Mouse (Mus musculus) layer of hippocampus, adult 9-10 months (tissue): ENCODE measurements around the gene Hpcal4.
A peak's percentile ranks its signal among the peaks of the same experiment; 100 is the strongest.

Experiments
- DNase-seq: peaks from one replicate; pipeline ENCODE4 v3.0.0; 2022; ENCODE audit warnings: low spot score

The Hpcal4 gene

DNA sequence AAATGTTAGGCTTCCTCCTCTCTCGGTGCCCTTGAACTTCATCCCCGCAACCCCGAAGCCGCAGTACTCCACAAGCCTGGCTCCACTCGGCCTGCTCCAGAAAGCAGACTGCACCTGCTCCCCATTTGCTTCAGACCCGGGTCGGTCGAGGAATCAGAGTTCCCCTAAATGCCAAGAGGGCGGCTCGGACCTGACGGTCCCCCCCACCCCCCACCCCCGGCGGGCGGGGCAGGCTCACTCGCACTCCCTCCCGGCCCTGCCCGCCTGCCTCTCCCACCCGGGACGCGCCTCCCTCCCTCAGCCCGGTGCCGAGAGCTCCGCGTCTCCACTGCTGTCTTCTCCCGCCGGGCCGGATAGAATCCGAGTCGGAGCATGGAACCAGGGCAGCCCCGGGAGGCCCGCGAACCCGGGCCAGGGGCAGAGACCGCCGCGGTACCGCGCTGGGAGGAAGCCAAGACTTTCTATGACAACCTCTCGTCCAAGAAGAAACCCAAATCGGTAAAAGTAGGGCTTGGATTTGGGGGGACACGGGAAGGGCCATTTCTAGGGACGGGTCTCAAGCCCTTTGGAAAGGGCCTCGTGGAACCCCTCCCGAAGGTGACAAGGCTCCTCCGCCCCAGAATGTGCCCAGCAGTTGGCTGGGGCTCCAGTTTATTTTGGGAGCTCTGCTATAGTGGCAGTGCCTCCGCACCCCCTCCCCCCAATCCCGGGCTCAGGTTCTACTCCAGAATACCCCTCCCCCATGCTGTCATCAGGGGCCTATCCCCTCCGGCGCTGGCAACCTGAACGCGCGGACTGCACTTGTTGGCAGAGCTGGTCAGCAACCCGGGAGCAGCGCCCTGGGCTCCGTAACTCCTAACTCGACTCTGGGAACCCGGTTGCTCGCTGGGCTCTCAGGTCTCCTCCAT, 18.4 kb downstream of the Hpcal4 start, which contains the start of gene Nt5c1a:
TSS of gene Nt5c1a (plus strand) at position 319 of the 908 bp plus-strand sequence.
- DNase-seq = no peak

DNA sequence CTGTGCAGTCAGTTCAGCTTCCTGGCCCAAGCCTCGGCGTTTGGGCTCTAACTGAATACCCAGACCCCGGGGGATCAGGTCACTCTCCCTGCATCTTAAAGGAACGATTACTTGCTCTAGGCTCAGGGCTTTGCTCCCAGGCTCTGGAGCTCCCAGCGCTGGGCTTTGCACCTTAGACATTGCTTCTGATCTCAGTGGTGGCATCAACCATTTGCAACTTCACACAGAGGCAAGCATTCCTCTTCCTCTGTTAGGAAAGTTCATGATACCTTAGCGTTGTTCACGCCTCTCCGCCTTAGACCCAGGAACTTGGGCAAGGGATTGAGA, 19.0 kb downstream of the Hpcal4 start:
- no peak for DNase-seq

DNA sequence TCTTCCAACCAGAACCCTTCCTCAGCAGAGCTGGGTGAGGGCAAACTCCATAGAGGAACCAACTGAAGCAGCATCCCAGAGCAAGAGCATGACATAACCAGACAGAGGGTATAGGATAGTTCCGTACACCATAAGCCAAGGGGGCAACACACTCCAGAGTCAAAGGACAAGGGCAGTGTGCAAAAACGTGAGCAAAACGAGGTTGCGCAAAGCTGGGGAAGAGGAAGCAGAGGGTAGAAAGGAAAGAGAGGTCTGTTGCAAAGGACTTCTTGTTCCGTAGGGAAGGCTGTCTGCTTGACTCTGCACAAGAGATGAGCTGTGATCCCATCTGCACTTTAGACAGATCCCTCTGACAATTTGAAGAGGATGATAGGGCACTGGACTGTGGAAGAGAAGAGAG, 24.3 kb downstream of the Hpcal4 start:
- no peak for DNase-seq

DNA sequence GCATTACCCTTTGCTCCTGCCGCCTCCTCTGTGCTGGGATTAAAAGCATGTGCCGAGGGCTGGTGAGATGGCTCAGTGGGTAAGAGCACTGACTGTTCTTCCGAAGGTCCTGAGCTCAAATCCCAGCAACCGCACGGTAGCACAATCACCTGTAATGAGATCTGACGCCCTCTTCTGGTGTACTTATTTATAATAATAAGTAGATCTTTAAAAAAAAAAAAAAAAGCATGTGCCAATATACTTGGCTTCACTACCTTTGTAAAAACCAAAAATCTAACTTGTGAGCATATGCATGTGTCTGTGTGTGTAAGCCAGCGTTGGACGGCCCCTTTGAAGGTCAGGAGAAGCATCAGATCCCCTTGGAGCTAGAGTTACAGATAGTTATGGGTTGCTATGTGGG, 28.0 kb downstream of the Hpcal4 start:
- no peak for DNase-seq

DNA sequence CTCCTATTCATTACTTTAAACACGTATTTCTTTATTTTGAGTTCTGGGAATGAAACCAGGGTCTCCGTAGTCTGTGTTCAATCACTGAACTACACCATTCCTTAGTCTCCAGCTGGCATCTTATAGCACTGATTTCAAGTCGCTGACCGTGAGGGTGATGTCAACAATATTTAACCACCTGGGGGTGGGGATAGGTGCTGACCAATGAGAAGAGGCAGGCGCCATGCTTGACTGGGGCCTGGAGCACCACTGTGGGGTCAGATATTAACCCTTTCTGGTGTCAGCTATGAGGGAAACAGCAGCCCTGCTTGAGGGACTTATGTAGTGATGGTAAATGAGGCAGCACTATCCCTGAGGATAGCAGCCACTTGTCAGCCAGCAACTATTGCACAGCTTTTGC, 28.4 kb downstream of the Hpcal4 start:
- DNase-seq = no peak

DNA sequence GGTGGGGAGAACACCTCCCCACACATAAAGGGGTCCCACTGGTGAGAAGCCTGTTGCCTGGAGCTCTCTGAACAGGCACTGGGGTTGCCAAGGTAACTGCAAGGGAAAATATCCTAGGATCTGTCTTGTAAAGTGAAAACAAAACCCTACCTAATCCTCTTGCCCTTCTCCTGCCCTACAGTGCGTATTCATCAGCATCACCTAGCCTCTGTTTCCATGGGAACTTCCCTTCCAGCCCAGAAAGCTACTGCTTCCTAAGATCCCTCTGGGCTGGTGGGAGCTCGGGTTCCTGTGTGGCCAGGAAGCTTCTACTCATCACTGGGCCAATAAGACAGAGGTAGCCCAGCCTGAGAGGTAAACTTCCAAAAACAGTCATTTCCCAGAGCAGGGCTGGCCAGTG, 29.3 kb downstream of the Hpcal4 start:
- DNase-seq = no peak

DNA sequence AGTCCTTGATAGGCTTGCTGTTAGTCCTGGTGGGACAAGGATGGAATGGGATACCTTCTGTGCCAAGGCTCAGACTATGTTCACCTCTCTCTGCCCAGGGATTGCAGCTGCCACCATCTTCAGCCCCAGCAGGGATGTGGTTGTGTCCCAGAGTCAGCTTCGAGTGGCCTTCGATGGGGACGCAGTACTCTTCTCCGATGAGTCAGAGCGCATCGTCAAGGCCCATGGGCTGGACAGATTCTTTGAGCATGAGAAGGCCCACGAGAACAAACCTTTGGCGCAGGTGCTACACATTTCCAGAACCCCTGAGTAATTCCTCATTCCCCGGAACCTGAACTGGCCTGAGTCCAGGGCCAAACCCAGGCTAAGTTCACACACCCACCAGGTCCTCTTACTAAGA, 30.9 kb downstream of the Hpcal4 start:
- DNase-seq = no peak

DNA sequence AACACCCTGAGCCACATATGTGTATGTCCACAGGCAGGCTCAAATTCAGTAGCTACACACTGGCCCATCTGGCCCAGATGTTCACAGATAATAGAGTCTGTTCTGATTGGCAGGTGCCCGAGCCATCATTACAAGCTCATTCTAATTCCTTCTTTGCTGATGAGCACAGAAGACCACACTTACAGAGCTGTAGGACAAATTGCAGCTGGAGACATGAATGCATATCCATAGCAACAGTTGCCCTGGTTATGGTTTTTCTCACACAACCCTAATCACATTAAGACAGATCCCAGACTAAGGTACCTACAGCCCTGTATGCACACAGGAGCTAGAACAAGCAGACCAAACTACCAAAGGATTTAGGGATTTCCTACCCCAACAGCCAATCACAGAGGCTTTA, 32.3 kb downstream of the Hpcal4 start:
- no peak for DNase-seq

DNA sequence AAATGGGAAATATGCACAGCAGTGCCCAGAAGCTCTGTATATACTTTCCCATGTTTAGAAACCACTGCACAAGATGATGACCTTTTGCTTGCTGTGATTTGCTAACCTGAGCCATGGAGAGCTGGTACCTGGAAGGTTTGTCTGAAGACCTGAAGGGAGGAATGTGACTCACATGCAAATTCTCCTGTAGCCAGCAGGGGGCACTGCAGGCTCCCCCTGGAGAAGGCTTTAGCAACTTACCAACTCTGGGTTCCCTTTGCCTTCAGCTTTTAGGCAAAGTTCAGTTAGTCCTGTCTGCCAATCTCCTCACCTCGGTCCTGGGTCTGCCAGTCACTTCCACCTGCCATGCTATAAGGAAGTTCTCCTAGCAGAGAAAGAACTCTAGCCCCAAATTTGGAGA, 33.8 kb downstream of the Hpcal4 start:
- no peak for DNase-seq

DNA sequence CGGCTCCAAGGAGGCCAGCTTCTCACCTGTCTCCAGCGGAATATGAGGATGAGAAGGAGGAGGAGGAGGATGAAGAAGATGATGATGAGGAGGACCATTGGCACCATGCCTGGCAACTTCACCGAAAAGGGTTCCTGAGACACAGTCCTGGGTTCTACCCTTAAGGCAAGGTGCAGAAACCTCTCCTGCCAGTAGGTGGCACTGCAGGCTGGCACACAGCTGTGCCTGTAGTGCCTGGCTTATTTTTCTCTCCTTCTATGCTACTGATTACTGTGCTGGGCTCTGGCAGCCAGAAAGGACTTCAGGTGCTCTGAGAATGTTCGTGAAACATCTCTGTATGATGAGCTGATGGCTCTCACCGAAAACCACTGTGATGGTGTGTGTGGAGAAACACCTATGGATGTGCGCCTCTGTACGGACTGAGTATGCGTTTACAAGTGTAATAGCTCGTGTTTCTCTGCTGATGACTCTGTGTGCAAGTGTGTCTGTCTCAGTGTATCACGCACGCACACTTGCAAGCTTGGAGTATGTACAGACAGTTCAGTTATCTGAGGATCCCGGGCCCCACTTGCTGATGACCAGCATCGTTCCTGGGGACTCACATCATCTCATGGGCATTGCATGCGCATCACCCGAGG, 36.8 kb downstream of the Hpcal4 start:
- DNase-seq = peak; percentile 63

DNA sequence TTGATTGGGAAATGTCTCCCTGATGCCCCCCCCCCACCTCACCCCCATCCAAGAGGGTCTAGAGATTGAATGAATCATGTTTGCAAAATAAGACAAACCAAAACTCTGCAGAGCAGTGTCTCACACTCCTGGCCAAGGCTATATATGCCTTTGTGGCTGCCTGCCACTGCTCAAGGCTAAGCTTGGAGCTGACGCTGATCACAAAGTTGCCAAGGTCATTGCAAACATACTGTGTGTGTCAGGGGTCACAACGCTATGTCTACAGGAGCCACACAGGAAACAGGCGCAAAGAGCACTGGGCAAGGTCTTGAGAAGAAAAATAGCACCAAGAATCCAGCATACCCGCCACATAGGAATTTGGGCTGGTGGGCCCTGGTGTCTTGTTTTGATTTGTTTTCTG, 37.6 kb downstream of the Hpcal4 start:
- DNase-seq = no peak

DNA sequence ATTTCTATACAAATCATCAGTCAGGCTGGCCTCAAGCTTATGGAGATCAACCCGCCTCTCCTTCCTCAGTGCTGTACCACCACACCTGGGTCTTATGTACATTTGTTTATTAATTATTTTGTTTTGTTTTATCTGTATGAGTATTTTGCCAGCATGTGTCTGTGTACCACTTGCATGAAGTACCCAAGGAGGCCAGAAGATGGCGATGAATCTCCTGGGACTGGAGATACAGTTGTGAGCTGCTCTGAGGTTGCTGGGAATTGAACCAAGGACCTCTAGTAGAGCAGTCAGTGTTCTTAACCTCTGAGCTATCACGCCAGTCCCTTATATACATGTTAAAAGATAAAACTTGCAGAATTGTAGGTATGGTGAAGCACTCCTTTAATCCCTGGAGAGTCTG, 40.3 kb downstream of the Hpcal4 start:
- DNase-seq = no peak

DNA sequence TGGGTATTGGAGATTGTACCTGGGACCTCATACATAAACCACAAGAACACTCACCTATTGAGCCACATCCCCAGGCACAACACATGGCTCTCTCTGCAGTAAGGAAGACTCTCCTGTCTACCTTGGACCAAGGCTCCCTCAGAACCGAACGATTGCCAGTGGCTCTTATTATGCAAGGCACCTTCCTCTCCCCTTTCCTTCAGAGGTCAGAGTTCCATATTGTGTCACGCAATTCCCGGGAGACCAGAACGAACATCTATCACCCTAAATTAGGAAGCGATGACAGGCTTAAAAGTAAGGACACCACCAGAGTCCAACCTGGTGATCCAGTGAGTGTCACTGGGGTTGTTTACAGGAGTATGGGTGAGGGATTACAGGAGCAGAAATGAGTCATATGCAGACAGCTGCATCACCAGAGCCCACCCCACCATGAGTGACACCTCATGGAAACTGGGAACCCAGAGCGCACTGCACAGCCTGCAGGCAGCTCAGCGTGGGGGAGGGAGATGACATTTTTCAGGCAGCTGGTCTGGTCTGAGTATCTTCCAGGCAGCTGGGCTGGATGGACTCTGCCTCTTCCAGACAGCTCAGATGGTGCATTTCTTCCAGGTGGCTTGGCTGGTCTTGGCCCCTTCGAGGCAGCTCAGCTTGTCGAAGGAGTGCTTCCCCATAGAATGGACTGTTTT, 42.8 kb downstream of the Hpcal4 start:
- DNase-seq = no peak

DNA sequence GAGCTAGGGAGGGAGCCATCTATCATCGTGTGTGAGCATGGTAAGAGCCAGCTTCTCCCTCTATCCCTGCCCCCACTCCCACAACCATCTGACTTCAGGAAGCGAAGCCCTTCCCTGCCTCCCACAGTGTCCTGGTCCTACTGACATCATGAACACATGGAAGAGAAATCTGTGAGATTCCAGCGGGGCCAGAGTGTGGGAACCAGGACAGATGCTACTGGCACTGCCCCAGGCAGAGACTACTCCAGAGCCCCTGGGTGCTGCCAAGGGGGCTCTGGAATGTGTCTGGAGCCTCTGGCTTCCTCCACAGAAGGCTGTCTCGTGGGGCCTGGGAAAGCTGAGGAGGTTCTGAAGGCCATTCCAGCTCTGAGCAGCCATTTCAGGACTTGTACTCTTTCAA, 44.7 kb downstream of the Hpcal4 start:
- DNase-seq = no peak

DNA sequence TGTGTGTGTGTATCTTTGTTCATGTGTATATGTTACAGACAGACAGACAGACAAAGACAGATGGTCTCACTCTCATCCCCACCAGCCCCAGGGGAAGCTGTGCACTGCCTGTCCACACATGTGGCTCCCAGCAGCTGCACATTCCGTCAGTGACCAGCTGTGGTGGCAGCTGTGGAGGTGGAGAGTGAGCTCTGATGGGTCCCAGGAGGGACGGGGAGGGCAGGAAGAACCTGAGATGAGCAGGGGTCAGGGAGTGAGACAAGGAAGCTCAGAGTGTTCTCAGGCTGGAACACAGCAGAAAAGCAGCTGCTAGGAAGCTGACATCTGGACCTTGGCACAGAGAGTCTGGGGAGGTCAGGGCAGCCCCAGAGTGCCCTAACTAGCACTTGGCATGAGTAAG, 45.2 kb downstream of the Hpcal4 start:
- no peak for DNase-seq

DNA sequence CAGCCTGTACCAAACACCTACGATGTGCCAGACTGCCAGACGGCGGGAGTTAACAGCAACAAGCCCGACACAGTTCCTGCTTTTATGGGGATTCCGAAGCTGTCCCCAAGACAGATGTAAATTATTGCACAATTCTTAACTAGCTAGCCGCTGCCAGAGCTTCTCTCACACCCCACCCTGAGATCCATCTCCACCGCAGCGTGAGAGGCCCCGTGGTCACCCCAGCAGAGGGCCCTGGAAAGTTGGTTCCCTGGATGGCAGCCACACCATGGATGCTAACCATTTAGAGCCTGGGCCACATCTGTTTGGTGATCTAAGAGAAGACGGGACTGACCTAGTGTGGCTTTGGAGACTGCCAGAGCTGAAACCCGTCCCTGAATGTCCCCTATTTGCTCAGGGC, 46.1 kb downstream of the Hpcal4 start:
- no peak for DNase-seq

DNA sequence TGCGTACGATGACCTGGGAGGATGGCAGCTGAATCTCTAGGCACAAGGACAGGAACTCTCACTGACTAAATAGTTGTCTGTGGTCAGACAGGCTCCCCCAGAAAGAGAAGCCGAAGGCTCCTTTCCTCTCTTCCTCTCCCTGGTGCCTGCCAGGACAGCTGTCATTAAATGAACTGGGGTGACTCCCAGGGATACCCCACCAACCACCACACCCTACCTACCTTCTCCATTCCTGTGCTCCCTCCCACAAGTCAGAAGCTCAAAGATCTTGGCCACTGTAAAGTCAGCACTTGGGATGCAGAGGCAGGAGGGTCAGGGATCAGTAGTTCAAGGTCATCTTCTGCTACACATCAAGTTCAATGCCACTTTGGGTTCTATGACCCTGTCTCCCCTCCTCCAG, 49.8 kb downstream of the Hpcal4 start:
- DNase-seq = no peak

DNA sequence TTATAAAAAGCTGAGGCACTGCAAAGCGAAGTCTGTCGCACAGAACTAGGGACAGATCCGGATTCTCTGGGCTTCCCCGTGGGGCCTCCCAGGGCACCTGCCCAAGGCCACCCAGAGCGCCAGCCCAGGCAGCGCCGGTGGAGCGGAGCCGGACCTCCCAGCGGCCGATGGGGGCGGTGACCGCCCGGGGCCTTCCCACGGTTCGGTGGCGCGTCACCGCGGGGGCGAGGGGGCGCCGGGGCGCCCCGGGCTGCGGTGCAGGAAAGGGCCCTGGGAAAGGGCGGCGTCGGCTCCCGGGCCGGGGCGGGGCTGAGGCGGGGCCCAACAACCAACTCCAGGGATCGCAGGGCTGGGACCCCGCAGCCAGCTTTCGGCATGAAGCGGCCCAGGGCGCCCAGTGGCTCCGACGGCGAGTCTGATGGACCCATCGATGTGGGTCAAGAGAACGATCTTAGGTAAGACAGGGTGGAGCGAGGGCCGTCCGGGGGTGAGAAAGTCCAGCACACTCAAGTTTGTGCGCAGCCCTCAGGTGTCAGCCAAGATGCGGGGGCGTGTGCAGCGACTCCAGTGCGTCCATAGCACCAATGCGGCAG, 50.6 kb downstream of the Hpcal4 start, which contains the start of gene Heyl:
TSS of gene Heyl (plus strand) at position 65 of the 593 bp plus-strand sequence.
- DNase-seq = no peak

DNA sequence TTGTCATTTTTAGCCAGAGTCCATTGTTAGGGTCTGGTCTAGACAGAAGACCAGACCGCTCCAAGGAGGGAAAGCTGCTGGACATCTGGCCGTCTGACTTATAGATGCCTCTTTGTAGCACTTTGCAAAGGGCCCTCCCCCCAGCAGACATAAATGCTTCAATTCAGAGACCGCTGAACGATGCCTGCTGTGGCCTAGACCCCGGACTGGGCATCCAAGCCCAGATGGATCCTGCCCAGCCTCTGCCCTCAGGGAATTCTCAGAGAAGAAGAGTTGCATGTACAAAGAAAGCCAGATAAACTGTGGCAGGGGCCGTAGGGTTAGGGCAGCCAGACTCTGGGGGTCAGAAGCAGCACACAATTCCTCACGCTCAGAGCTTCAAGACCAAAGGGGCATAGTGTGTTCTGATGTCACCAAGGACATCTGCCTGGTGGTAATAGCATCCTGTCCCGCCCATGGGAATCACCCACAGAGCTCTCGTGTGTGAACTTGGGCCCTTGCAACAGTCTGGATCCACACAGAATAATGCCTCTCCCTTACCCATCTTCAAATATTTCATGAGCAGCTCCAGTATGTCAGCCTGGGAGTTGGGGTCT, 52.9 kb downstream of the Hpcal4 start:
- DNase-seq = no peak

DNA sequence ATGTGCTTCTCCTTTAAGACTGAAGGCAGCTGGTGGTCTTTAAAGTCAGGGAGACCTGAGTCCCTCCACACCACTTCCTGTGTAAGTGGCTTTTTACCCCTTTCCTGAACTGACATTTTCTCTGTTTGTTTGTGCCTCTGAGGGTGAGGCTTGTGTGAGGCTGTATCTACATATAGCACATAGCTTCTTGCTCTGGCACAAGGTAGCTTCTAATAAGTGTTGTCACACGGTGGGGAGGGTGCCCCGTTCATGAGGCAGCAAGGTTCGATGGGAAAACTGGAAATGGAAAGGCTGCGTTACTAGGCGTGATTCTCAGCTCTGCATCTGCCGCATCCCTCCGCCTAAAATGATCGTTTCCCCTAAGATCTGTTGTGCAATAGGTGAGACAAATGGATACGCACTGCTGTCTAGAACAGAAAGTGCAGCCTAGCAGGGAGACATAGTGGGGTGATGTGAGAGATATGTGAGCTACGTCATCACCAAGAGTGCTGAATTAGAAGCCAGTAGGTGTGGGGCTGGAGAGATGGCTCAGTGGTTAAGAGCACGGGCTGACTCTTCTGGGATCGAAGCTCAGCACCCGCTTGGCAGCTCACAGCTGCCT, 53.5 kb downstream of the Hpcal4 start:
- DNase-seq = no peak

DNA sequence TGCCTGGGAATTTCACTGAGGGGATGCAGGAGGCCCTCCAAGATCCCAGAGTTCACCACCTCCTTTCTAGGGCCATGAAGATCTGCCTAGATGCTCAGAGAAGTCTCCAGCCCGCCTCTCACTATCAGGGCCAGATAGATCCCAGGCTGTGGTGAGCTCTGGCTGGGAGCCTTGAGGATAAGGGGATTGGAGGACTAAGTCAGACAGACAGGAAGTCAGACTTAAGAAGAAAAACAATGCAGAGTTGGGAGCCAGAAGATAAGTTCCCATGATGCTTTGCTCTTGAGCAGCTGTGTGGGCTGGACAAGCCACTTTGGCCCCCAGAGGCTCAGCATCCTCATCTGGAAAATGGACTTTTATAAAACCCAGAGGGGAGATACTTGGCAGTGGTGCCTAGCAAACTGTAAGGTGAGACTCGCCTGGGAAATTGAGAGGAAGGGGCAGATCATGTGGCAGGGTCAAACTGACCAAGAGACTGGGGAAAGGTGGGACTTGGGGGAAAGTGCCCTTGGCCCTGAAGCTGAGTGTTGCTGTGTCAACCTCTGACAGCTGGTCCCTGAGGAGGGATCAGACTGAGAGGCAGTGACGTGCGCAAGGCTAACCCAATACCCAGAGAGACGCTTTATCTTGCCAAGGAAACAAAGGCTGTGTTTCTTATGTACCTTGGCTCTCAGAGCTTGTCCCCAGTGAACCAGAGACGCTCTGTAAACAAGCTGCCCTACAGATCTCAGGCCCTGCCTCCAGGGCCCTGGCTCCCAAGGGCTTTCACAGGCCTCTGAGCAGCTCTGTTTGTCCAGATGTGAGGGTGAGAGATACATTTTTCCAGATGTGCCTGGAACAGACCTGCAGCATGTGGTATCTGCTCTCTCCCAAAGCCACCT, 54.6 kb downstream of the Hpcal4 start:
- DNase-seq = no peak
